Comparison of ENCODE assay signal across 8 mouse cellular contexts in the genomic region with DNA sequence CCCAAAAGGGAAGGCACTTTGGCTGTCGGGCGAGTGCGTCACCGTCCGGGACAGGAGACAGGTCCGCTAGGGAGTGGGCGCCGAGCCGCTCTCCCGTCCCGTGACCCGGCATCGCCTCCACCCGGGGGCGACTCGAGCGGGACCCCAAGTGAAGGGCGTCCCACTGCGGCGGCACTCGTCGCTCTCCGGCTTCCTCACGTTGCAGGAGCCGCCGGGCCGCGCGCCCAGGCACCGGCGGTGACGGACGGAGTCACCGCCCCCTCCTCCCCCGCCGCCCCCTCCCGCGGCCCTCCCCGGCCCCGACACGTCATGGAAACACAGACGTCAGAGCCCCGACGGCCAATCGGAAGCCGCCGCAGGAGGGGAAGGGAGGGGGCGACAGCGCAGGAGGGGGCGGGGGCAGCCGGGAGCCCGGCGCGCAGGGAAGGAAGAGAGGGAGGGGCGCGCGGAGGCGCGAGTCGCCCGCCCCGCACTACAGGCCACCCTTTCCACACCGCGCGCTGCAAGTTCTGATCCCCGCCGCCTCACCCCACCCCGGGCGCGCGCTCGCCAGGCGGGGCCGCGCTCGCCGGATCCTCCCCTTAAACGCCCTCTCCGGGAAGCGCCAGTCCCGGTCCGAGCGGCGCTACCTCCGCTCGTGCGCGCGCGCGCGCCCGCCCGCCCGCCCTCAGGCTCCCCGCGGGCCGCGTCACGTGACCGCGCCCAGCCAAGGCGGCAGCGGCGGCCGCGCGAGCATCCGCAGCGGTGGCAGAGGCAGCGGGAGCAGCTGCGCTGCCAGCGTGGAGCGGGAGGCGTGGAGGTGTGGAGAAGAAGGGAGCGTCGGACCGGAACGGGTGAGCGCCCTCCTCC. TPM values are rescaled to one million over a fixed set of nuclear protein-coding genes. Genes with fewer than 3 reads are reported as not detected.
DNase-seq lines count a peak whose midpoint lies in the region; ATAC-seq and TF ChIP-seq lines count a peak whose summit lies in the region.

Gene Atp2b1, plus strand, starts transcription at position 446 of the 849 bp plus-strand sequence.

- TF ChIP-seq POLR2A in limb, embryonic 14.5 days (IDR thresholded peaks at IDR 0.05; ENCODE audit: borderline replicate concordance, extremely low read depth, insufficient read depth, insufficient read length), result peak; percentile 84; the same call in 1 of the 2 replicates

- peak within 1 kb of the TSS; percentile 94 for H3K9ac ChIP-seq in embryonic facial prominence, embryonic 14.5 days (ENCODE audit: low read depth, low read length)
- H3K9ac ChIP-seq in limb, embryonic 14.5 days (ENCODE audit: low read depth, low read length, severe bottlenecking), result peak within 1 kb of the TSS; percentile 95
- H3K9ac ChIP-seq in midbrain, postnatal 0 days (replicated peaks; ENCODE audit: low read length, poor library complexity, severe bottlenecking), result peak within 1 kb of the TSS; percentile 95

- peak within 1 kb of the TSS; percentile 99 for H3K27ac ChIP-seq in embryonic facial prominence, embryonic 14.5 days (replicated peaks; ENCODE audit: low read depth, low read length)
- H3K27ac ChIP-seq in limb, embryonic 14.5 days (replicated peaks; ENCODE audit: low read depth, low read length), result peak within 1 kb of the TSS; percentile 98
- H3K27ac ChIP-seq in midbrain, postnatal 0 days (ENCODE audit: low read depth, low read length), result peak within 1 kb of the TSS; percentile 99

- DNase-seq in 3T3-L1 (ENCODE audit: low read depth, low spot score), result peak; percentile 89
- DNase-seq in adrenal gland, postnatal 4 days (ENCODE audit: low spot score in 2 of 2), result peak; percentile 91 to 92
- peak; percentile 97 for DNase-seq in embryonic facial prominence, embryonic 14.5 days (ENCODE audit: low spot score)
- DNase-seq in heart, adult 8-10 months (ENCODE audit: low spot score), result peak; percentile 92
- DNase-seq in kidney, adult 9 months, result peak; percentile 96
- peak; percentile 95 for DNase-seq in limb, embryonic 14.5 days (ENCODE audit: low spot score)
- DNase-seq in midbrain, postnatal 0 days (ENCODE audit: low spot score), result peak; percentile 96
- DNase-seq in spleen, postnatal 14 days (ENCODE audit: low spot score in 2 of 2), result peak; percentile 84 to 91

- peaks cover 18% of the 10 kb centered on the region; the same call in 1 of the 2 replicates for H3K4me1 ChIP-seq in embryonic facial prominence, embryonic 14.5 days (ENCODE audit: control insufficient read depth, insufficient read depth, low read length)
- H3K4me1 ChIP-seq in limb, embryonic 14.5 days (ENCODE audit: control insufficient read depth, insufficient read depth, low read length), result no peaks in the 10 kb centered on the region
- no peaks in the 10 kb centered on the region; the same call in 1 of the 2 replicates for H3K4me1 ChIP-seq in midbrain, postnatal 0 days (ENCODE audit: insufficient read depth, low read length)

- no peaks in the 10 kb centered on the region for H3K9me3 ChIP-seq in embryonic facial prominence, embryonic 14.5 days (ENCODE audit: control insufficient read depth, low read length)
- H3K9me3 ChIP-seq in limb, embryonic 14.5 days (ENCODE audit: control insufficient read depth, low read length), result no peaks in the 10 kb centered on the region
- no peaks in the 10 kb centered on the region for H3K9me3 ChIP-seq in midbrain, postnatal 0 days (ENCODE audit: low read length)

- peak within 1 kb of the TSS; percentile 95 for H3K4me2 ChIP-seq in embryonic facial prominence, embryonic 14.5 days (ENCODE audit: low read depth, low read length)
- H3K4me2 ChIP-seq in limb, embryonic 14.5 days (replicated peaks; ENCODE audit: low read depth, low read length, severe bottlenecking), result peak within 1 kb of the TSS; percentile 93
- H3K4me2 ChIP-seq in midbrain, postnatal 0 days (ENCODE audit: low read depth, low read length, poor library complexity, severe bottlenecking), result peak within 1 kb of the TSS; percentile 72

- no peaks in the 10 kb centered on the region for H3K27me3 ChIP-seq in embryonic facial prominence, embryonic 14.5 days (replicated peaks; ENCODE audit: control insufficient read depth, insufficient read depth, low read length)
- H3K27me3 ChIP-seq in limb, embryonic 14.5 days (ENCODE audit: control insufficient read depth, insufficient read depth, low read length), result no peaks in the 10 kb centered on the region
- no peaks in the 10 kb centered on the region for H3K27me3 ChIP-seq in midbrain, postnatal 0 days (ENCODE audit: insufficient read depth, low read length)

- ATAC-seq in embryonic facial prominence, embryonic 14.5 days (ENCODE audit: low read depth), result peak; percentile 94
- peak; percentile 93 for ATAC-seq in limb, embryonic 14.5 days (ENCODE audit: low FRiP score, low read depth)
- peak; percentile 95 for ATAC-seq in midbrain, postnatal 0 days (ENCODE audit: low FRiP score)

- no peaks in the 10 kb centered on the region for H3K36me3 ChIP-seq in embryonic facial prominence, embryonic 14.5 days (ENCODE audit: control insufficient read depth, insufficient read depth, low read length)
- no peaks in the 10 kb centered on the region for H3K36me3 ChIP-seq in limb, embryonic 14.5 days (ENCODE audit: control insufficient read depth, insufficient read depth, low read length)
- no peaks in the 10 kb centered on the region for H3K36me3 ChIP-seq in midbrain, postnatal 0 days (ENCODE audit: insufficient read depth, low read length)

- WGBS in embryonic facial prominence, embryonic 14.5 days, result 0% methylated on average over 18 of the region's 120 CpGs
- WGBS in limb, embryonic 14.5 days, result 0% methylated on average over 11 of the region's 120 CpGs
- WGBS in midbrain, postnatal 0 days, result under 1% methylated on average over 67 of the region's 120 CpGs

- peak within 1 kb of the TSS; percentile 93 for H3K4me3 ChIP-seq in embryonic facial prominence, embryonic 14.5 days (ENCODE audit: low read depth, low read length)
- peak within 1 kb of the TSS; percentile 93 for H3K4me3 ChIP-seq in limb, embryonic 14.5 days (replicated peaks; ENCODE audit: low read length)
- peak within 1 kb of the TSS; percentile 96 for H3K4me3 ChIP-seq in midbrain, postnatal 0 days (ENCODE audit: low read depth, low read length)

- TF ChIP-seq CTCF in midbrain, postnatal 0 days (IDR thresholded peaks at IDR 0.05), result peak; percentile 32; the same call in 1 of the 2 replicates

RNA-seq across cellular contexts. Expression of gene Atp2b1, which starts in this region (rescaled TPM):
- total RNA-seq in adrenal gland, postnatal 4 days (2021), result 10 to 100 TPM; 70.9 to 89.9 TPM
- polyA plus RNA-seq in embryonic facial prominence, embryonic 14.5 days (2014; fragmentation: Nextera tagmentation; extraction: Ambion mirVana), result 105 and 121 TPM in 2 replicates
- 10 to 100 TPM; 59.5 to 68.2 (median 62.8) TPM for total RNA-seq in heart, adult 8-10 months (2022)
- polyA plus RNA-seq in limb, embryonic 14.5 days (2012; rRNA removed), result 38.1 and 40.9 TPM in 2 replicates
- 131 and 138 TPM in 2 replicates for polyA plus RNA-seq in limb, embryonic 14.5 days (2014; fragmentation: Nextera tagmentation; extraction: Ambion mirVana)
- total RNA-seq in midbrain, postnatal 0 days (2014; rRNA removed), result 189 and 224 TPM in 2 replicates
- 275 and 299 TPM in 2 replicates for polyA plus RNA-seq in midbrain, postnatal 0 days (2015; fragmentation: Nextera tagmentation; extraction: Ambion mirVana)

Comparison
In these comparisons a context has a peak if more than half of its experiments do, and no peak if none do; other contexts are left out.
1. Peak in every context shown above with its lines: DNase-seq, ATAC-seq, H3K4me3 ChIP-seq and H3K27ac ChIP-seq.